ENCODE assay signal across 14 mouse cellular contexts in the genomic region with DNA sequence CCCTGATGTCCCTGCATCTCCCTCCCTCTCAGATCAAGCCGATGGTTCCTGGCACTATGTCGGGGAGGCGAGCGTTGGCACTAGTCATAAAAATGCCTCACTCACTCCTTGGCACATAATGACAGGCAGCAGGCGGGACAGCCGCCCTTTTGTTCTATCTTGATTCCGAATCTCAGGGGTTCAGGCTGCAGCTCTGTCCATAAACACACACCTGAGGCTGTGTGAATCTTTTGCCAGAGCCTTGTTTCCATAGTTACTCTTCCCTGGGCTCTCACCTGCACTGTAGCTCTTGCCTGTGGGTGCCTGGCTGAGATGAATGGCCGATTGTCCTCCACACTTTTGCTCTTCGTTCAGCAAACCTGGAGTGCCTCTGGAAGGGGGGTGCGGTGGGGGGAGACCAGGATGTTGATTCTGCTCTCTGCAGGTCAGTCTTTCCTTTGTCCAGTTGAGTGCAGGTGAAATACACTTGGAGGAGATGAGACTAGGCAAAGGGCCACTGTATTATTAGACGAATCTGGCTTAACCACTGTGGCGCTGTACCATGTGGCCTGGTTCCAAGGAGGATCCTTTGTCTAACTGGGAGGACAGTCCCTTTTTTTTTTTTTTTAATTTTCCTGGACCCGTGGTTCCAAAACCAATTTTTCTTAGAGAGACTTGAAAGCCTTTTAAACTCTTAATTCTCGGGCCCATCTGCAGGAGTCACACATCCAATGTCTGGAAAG. TPM values are rescaled to one million over a fixed set of nuclear protein-coding genes. Genes with fewer than 3 reads are reported as not detected.
DNase-seq lines count a peak whose midpoint lies in the region; ATAC-seq lines count a peak whose summit lies in the region.
"Had no signal": no experiment of that assay in that cellular context is flagged by ENCODE, and none has a peak within 500 bp of the region (broad histone marks: within the 10 kb centered on the region; RNA-seq: fewer than 3 reads in every experiment).

No protein-coding gene starts in this region.

- ATAC-seq in lung, embryonic 16.5 days (ENCODE audit: low read depth): peak; percentile 82
- peak; percentile 50; the same call in 1 of the 2 replicates for ATAC-seq in neural tube, embryonic 12.5 days (ENCODE audit: low FRiP score, low read depth)
- no peak for ATAC-seq in liver, embryonic 12.5 days
- no peak for ATAC-seq in heart, embryonic 11.5 days (replicated peaks; ENCODE audit: insufficient number of reproducible peaks, low FRiP score, low TSS enrichment)

- H3K4me1 ChIP-seq in lung, embryonic 16.5 days (replicated peaks; ENCODE audit: control insufficient read depth, insufficient read depth, low read length): peaks cover 4% of the 10 kb centered on the region; the same call in 1 of the 2 replicates
- peaks cover 9% of the 10 kb centered on the region; the same call in 1 of the 2 replicates for H3K4me1 ChIP-seq in neural tube, embryonic 12.5 days
- H3K4me1 ChIP-seq in liver, embryonic 12.5 days: no peaks in the 10 kb centered on the region
- H3K4me1 ChIP-seq in heart, embryonic 11.5 days (ENCODE audit: control insufficient read depth, insufficient read depth, low read length): no peaks in the 10 kb centered on the region
- H3K4me1 ChIP-seq: heart, embryonic 12.5 days had no signal

- no peak overlapping the region for H3K4me3 ChIP-seq in lung, embryonic 16.5 days (ENCODE audit: low read length)
- H3K4me3 ChIP-seq in neural tube, embryonic 12.5 days: no peak overlapping the region
- H3K4me3 ChIP-seq in liver, embryonic 12.5 days: no peak overlapping the region
- no peak overlapping the region for H3K4me3 ChIP-seq in heart, embryonic 11.5 days (ENCODE audit: low read depth, low read length)
- H3K4me3 ChIP-seq: erythroblast, embryonic 14.5 days; gastrocnemius, adult 2 months; heart, embryonic 12.5 days had no signal

- H3K9me3 ChIP-seq in lung, embryonic 16.5 days (ENCODE audit: control insufficient read depth, low read length): no peaks in the 10 kb centered on the region
- no peaks in the 10 kb centered on the region for H3K9me3 ChIP-seq in neural tube, embryonic 12.5 days
- H3K9me3 ChIP-seq in liver, embryonic 12.5 days (replicated peaks): no peaks in the 10 kb centered on the region
- H3K9me3 ChIP-seq in heart, embryonic 11.5 days (replicated peaks; ENCODE audit: control insufficient read depth, low read length): no peaks in the 10 kb centered on the region
- H3K9me3 ChIP-seq: heart, embryonic 12.5 days had no signal

- 46% methylated on average over 14 of the region's 14 CpGs for WGBS in lung, embryonic 16.5 days
- WGBS in neural tube, embryonic 12.5 days: 52% methylated on average over 14 of the region's 14 CpGs
- WGBS in liver, embryonic 12.5 days (ENCODE audit: insufficient replicate concordance): 66% methylated on average over 14 of the region's 14 CpGs
- WGBS in heart, embryonic 11.5 days (ENCODE audit: insufficient replicate concordance): 80% methylated on average over 14 of the region's 14 CpGs

- no peaks in the 10 kb centered on the region for H3K36me3 ChIP-seq in lung, embryonic 16.5 days (ENCODE audit: control insufficient read depth, insufficient read depth, low read length)
- no peaks in the 10 kb centered on the region for H3K36me3 ChIP-seq in neural tube, embryonic 12.5 days
- H3K36me3 ChIP-seq in liver, embryonic 12.5 days: no peaks in the 10 kb centered on the region
- H3K36me3 ChIP-seq in heart, embryonic 11.5 days (ENCODE audit: control insufficient read depth, insufficient read depth, low read length): no peaks in the 10 kb centered on the region
- H3K36me3 ChIP-seq: heart, embryonic 12.5 days had no signal

- H3K27me3 ChIP-seq in lung, embryonic 16.5 days (ENCODE audit: control insufficient read depth, insufficient read depth, low read depth, low read length): no peaks in the 10 kb centered on the region
- H3K27me3 ChIP-seq in neural tube, embryonic 12.5 days (replicated peaks): no peaks in the 10 kb centered on the region
- H3K27me3 ChIP-seq in liver, embryonic 12.5 days (replicated peaks): no peaks in the 10 kb centered on the region
- no peaks in the 10 kb centered on the region for H3K27me3 ChIP-seq in heart, embryonic 11.5 days (ENCODE audit: control insufficient read depth, insufficient read depth, low read length)
- H3K27me3 ChIP-seq: heart, embryonic 12.5 days had no signal

- DNase-seq in lung, postnatal 4 days: no peak
- DNase-seq in cerebellum, adult 18-20 months: peak; percentile 21 to 47
- peak; percentile 38 to 68 for DNase-seq in cerebellum, postnatal 25 days
- DNase-seq: adrenal gland, postnatal 25 days; gastrocnemius, adult 2 months; kidney, postnatal 25 days had no signal

- H3K4me2 ChIP-seq in lung, embryonic 16.5 days (ENCODE audit: low read depth, low read length): no peak overlapping the region
- no peak overlapping the region for H3K4me2 ChIP-seq in neural tube, embryonic 12.5 days (replicated peaks)
- no peak overlapping the region for H3K4me2 ChIP-seq in liver, embryonic 12.5 days
- H3K4me2 ChIP-seq in heart, embryonic 11.5 days: no peak overlapping the region
- H3K4me2 ChIP-seq: heart, embryonic 12.5 days had no signal

- H3K27ac ChIP-seq in lung, embryonic 16.5 days (ENCODE audit: low read length): peak overlapping the region; percentile 77
- no peak overlapping the region for H3K27ac ChIP-seq in neural tube, embryonic 12.5 days
- no peak overlapping the region for H3K27ac ChIP-seq in liver, embryonic 12.5 days
- H3K27ac ChIP-seq in heart, embryonic 11.5 days (ENCODE audit: low read depth, low read length): no peak overlapping the region
- H3K27ac ChIP-seq: gastrocnemius, adult 2 months; stomach, postnatal 0 days had no signal

- H3K9ac ChIP-seq in lung, embryonic 16.5 days (ENCODE audit: low read length): no peak overlapping the region
- no peak overlapping the region for H3K9ac ChIP-seq in neural tube, embryonic 12.5 days
- H3K9ac ChIP-seq in liver, embryonic 12.5 days: no peak overlapping the region
- no peak overlapping the region for H3K9ac ChIP-seq in heart, embryonic 11.5 days (ENCODE audit: low read depth, low read length)
- H3K9ac ChIP-seq: heart, embryonic 12.5 days had no signal

RNA-seq across cellular contexts. Expression of a gene that starts 48.8 kb away (rescaled TPM):
- polyA plus RNA-seq in lung, embryonic 16.5 days (2015; fragmentation: Nextera tagmentation; extraction: Ambion mirVana): not detected in 2 replicates
- polyA plus RNA-seq in neural tube, embryonic 12.5 days (2016; fragmentation: Nextera tagmentation; extraction: Ambion mirVana): not detected in 2 replicates
- not detected in 2 replicates for polyA plus RNA-seq in liver, embryonic 12.5 days (2016; fragmentation: Nextera tagmentation; extraction: Ambion mirVana)
- not detected in 2 replicates for polyA plus RNA-seq in heart, embryonic 11.5 days (2014; fragmentation: Nextera tagmentation; extraction: Ambion mirVana)
- polyA plus RNA-seq: erythroblast, embryonic 14.5 days; heart, embryonic 12.5 days; liver, embryonic 16.5 days; stomach, postnatal 0 days had no signal

RNA-seq across cellular contexts. Expression of a gene that starts 56.4 kb away (rescaled TPM):
- polyA plus RNA-seq in lung, embryonic 16.5 days (2015; fragmentation: Nextera tagmentation; extraction: Ambion mirVana): 7.5 and 10.2 TPM in 2 replicates
- polyA plus RNA-seq in neural tube, embryonic 12.5 days (2016; fragmentation: Nextera tagmentation; extraction: Ambion mirVana): 10.8 and 12.1 TPM in 2 replicates
- polyA plus RNA-seq in liver, embryonic 12.5 days (2016; fragmentation: Nextera tagmentation; extraction: Ambion mirVana): 4.0 and 5.1 TPM in 2 replicates
- 4.4 and 5.9 TPM in 2 replicates for polyA plus RNA-seq in heart, embryonic 11.5 days (2014; fragmentation: Nextera tagmentation; extraction: Ambion mirVana)

Comparison
In these comparisons a context has a peak if more than half of its experiments do, and no peak if none do; other contexts are left out.
1. ATAC-seq: peak in lung, embryonic 16.5 days (single experiment) and neural tube, embryonic 12.5 days (single experiment); none in liver, embryonic 12.5 days (single experiment) and heart, embryonic 11.5 days (single experiment).
2. DNase-seq: peak in cerebellum, adult 18-20 months (2 of 2) and cerebellum, postnatal 25 days (2 of 2); none in lung, postnatal 4 days (0 of 2).